Mouse (Mus musculus): ENCODE measurements around the gene Dgki.

Dgki gene

DNA sequence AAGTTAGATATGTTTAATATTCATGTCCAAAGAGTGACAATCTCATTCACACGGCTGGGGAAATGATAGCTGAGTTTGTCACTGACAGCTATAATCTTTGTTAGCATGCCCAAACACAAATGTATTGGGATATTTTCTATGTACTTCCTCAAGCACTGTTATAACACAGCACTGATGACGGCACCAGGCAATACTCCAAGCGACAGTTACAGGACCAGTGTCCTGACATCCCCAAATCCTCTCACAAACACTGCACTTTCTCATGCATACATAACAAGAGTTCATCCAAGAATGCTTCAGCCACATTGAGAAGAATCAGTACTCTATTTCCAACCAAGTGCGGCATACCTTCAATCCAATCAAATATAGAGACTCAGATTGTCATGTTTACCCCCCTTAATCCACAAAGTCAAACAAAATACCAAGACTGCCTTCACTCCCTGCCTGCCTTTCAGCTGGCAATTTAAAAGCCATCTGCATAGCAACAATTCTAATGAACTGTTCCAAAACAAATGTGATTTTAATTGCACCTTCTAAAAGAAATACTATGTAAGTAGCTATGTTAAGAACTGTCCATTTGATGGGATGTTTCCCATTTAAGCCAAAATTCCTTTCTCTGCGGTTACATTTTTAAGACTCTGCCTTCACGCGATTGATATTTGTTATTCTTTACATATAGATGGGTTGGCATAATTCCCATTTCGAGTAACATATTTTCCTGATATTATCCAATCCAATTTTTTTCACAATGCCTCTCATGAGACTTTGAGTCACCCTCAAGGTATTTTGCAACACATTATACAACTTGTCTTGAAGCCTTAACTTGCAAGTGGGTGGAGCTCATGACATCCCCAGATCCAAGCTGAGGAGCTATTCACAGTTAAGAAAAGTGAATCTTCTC is 273.4 kb downstream of the Dgki start:
- peak; percentile 57 for DNase-seq (ENCODE audit: low read depth, low spot score)

DNA sequence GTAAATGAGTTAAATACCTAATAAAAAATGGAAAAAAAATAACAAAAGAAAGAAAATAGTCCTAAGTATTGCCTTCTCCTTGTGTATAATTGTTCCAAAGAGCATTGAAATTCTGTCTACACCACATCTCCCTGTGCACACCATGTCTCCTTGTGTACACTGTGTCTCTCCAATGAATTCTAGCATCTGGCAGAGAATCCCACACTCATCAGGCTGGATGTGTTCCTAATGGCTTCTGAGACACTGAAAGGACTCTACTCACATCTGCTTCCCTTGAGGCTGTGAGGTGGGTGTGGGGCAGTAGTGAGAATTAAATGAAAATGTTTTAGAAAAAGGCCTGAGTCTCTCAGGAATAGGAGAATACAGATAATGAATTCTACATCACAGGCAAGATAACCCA is 283.9 kb downstream of the Dgki start:
- DNase-seq (ENCODE audit: low read depth, low spot score) = peak; percentile 47

DNA sequence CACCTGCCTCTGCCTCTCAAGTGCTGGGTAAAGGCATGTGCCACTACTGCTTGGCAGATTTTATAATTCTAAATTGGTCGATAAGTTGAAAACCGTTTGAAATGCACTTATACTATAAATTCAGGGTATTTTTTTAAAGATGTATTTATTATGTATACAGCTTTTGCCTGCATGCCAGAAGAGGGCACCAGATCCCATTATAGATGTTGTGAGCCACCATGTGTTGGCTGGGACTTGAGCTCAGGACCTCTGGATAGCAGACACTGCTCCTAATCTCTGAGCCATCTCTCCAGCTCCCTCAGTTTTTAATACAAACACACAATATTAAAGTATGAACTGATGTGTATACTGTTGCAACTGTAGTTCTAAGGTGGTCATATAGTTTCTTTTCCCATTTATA is 288.4 kb downstream of the Dgki start:
- peak; percentile 31 for DNase-seq (ENCODE audit: low read depth, low spot score)

DNA sequence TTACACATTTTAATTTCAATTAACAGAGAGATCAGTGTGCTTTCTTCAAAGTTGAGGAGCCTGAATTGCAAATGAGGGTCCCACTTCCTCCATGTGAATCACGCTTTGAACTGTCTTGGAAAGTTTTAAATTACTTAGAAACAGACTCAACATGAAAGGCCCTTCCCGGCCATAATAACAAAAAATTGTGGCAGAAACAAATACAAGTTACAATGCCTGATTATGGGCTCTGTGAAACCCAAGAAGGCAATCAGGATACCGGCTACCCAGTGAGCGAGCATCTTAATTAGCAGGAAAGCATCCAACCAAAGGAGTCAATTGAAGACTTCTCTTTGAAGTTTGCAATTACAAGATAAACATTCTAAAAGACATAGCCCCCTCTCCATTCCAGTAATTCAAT is 292.4 kb downstream of the Dgki start:
- DNase-seq (ENCODE audit: low read depth, low spot score) = no peak

DNA sequence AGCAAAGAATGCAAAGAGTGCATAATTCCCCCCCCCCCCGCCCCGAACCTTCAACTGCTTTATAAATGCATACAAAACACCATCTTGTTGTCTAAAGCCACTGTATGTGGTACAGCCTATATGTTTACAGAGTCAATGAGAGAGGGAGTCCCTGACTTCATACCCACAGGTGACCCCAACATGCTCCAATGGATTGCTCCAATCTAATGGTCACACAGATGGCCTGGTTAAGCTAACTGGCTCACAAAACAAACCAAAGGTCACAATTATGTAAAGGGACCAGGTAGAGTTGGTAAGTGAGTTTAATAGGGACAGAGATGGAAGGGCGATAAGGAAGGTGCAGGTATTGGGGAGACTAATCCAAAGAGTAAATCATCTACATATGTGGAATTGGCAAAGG is 295.1 kb downstream of the Dgki start:
- DNase-seq (ENCODE audit: low read depth, low spot score) = no peak

DNA sequence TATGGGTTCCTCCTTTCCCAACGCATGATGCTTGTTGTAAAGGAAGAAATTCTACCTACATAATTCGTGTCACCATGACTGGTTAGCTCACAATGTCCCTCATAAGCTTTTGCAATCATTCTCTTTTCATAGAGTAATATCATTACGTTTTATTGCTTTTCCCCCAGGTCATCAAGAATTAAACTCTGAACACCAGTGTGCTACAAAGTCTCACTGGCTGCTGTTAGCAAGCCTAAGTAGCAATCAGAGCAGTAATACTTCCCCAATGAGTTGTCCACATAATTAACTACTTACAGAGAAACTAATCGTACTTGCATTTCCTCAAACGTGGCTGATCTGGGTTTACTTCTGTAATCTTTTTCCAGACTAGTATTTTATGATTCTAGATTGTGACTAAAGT is 296.7 kb downstream of the Dgki start:
- DNase-seq (ENCODE audit: low read depth, low spot score) = no peak

DNA sequence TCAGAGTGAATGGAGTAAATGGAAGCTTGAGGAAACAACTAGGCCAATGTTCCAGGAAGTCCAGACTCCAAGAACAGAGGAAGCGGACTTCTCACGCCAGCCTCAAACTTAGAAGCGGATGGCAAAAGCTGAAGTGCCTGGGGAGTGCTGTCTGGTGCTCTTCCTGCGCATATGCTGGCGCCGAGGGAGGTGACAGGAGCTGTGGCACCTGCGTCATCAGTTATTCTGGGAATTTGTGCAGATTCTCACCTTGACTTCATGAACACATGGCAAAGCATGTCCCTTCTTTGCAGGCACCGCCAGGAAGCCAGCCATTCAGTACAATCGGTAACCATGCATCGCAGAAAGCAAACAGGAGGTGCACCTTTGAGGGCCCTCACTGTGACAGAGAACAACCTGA is 301.0 kb downstream of the Dgki start:
- DNase-seq (ENCODE audit: low read depth, low spot score) = peak; percentile 88

DNA sequence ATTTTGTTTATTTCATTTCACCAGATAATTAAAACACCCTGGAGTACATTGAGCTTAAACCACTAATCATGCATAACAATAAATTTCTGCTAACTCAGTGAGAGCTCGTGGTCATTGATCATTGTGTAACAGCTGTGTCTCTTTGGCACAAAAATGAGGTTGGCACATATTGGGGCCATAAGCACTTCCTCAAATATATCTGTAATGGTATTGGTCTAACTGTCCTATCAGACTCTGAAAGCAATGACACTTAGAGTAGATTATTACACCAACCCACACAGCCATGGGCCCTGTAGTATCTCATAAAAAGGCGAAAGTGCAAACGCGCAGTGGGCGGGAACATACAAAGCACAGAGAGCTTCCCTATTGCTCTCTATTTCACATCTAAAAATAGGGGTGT is 305.7 kb downstream of the Dgki start:
- DNase-seq (ENCODE audit: low read depth, low spot score) = no peak

DNA sequence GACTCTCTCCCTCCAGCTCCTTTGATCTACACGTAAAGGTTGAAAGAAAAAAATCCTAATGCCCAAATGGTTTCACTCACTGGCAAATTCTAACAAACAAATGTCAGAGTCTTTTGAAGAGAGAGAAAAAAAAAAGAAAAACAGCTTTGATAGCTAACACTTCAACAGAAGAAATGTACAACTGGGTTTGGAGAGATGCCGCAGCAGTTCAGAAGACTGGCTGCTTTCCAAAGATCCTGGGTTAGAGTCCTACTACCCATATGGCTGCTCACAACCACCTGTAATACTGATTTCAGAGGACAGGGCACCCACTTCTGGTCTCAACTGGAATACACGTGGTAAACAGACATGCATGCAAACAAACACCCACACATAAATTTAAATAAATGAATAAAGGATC is 309.8 kb downstream of the Dgki start:
- DNase-seq (ENCODE audit: low read depth, low spot score) = peak; percentile 39

DNA sequence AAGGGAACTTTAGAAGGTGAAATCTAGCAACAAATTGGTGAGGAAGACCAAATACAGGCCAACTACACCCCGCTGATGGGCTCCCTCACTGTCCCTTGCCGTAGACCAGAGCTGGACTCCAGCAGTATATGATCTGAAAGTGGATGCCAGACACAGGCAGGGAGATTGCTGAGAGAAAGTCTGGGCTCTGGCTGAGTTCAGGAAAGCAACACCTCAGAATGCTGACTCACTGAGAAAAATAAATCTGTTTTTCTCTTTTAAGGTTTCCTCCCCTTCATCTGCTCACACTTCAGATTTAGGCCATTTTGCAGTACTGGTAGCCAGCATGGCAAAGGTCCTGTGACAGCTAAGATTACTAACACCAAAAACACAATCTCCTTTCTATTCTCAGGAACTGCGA is 311.2 kb downstream of the Dgki start:
- DNase-seq (ENCODE audit: low read depth, low spot score) = peak; percentile 65

DNA sequence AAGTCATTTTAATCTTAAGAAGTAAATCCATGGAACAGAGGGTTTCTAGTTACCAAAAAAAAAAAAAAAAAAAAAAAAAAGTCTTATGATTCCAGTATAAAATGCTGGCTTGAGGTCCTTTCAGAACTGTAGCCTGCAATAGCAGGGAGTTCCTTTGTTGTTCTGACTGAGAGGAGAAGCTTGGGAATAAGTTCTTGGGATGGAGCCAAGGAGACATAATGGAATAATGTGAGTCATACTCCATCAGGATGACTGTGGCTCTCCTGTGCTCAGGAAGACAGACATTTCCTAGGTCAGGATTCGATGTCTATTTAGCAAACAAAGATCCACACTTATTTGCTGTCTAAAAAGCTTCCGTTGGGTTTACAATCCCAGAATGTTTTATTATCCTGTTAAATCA is 318.3 kb downstream of the Dgki start:
- DNase-seq (ENCODE audit: low read depth, low spot score) = peak; percentile 96

DNA sequence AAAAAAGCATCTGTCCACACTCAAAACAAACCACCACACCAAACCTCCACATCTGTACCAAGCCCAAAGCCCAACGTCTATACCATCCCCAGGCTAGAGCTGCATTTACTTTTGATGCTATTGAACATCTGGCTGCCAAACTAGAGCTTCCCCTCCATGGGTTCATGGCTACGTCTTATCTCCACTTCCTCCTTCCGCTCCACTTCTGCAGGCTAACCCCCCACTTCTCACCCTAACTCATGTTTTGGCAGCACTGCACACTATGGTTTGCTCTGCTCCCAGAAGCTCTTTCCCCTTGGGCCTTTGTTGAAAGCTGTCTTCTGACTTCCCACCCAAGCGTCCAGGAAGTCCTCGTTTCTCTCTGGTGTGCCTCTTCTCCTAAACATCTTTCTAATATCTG is 319.5 kb downstream of the Dgki start:
- DNase-seq (ENCODE audit: low read depth, low spot score) = no peak

DNA sequence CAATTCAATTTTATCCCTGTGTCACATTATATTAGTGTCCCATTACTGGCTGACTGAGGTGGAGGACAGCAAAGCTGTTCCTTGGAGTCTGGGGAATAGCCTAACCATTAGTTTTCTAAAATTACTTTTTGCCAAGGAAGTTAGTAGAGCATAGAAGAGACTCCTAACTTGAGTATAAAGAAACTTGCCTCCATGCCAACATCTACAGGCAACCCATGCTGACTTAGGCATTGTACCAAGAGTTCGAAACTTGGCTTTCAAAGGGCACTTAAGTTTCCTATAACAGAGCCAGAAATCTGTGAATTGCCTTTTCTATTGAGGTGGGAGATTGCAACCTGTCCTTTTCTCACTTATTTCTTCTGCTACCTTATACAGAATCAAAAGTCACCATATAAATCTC is 321.8 kb downstream of the Dgki start:
- DNase-seq (ENCODE audit: low read depth, low spot score) = no peak

DNA sequence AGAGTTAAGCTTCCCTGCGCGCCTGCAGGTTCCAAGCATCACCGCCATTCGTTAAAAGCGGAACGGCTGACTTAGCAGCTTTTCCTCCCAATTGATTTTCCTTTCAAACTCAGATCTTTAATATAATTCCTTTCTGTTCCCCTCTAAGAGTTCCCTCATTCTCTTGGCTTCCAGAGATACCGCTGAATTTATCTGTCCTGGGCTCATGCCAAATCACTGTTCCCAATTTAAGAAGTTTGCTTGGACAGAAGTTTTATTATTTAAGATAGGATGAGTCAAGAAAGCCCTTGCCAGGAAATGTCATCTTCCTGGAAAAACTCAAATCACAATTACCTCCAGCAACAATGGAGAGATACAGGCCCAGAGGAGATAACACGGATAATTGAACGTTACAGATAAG is 326.9 kb downstream of the Dgki start:
- peak; percentile 58 for DNase-seq (ENCODE audit: low read depth, low spot score)

DNA sequence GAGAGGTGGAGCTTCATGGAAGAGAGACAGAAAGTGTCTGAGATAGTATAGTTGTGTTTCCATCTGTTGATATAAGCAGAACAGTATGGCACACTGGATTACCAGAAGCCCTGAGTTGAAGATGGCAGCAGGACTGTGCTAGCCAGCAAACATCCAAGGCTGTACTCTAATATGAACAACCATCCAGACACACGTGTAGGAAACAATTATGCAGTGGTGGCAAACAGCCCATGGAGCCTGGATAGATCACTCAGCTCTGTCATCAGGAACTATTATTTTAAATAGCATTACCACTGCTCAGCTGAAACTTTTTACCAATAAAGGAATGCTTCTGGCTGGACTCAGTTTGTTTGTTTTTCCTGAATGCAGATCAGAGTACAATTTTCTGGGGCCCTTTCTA is 327.5 kb downstream of the Dgki start:
- no peak for DNase-seq (ENCODE audit: low read depth, low spot score)

DNA sequence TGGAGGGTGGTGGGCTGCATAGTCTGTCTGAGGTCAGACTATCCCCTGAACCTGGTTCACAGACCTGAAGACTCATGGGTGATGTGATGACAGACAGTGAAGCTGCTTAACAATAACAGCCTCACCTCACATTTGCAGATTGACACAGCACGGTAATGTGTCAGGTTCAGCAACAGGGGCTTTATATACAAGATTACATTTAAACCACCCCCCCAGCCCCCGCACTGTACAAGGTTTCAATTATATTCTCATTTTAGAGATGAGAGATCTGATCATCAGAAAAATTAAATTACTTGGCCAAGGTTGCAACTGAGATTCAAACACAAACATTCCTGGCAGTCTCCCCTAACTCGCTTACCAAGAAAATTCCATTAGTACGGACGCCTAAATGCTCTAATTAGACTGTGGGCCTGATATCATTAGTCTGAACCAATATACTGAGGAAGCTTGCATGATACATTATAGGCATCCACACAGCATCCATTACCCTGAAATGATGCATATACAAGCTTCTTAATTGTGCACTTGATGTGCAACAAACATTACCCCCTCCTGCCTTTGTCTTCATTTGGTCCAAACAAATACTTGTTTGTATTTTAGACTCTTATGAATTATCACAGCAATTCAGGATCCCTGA is 330.6 kb downstream of the Dgki start:
- DNase-seq (ENCODE audit: low read depth, low spot score) = no peak

DNA sequence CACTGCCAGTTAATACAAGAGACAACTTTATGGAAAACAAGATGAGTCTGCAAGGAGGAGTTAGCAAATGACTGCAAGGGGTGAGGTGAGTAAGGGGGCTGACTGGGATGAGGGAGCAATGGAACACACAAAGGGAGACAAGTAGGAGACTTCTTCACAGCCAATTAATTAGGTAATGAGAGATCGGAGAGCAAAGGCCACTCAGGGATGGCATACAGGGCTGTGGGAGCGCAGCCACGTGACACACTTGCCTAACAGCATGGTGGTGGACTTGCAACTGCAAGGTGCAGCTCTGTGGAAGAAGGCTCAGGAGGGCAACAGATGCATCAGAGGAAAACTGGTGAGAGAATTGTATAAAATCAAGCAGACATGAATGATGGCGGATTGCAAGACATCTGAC is 339.3 kb downstream of the Dgki start:
- DNase-seq (ENCODE audit: low read depth, low spot score) = no peak

DNA sequence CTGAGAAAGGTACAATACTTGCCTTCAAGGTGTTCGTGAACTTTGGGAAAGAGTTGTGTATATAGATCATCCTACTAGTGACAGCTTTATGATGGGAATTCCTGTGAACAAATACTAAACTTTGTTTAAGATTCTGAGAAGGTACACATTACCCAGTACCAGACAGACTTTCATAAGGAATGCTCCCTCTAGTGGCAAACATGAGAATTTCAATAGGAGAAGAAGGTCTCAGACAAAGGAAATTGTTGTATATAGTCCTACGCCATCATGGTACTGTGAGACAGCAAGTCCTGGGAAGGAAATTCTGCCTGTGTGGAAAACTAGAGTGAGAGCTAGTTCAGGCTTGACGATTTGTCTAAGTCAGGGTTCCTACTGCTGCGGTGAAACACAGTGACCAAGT is 344.7 kb downstream of the Dgki start:
- DNase-seq (ENCODE audit: low read depth, low spot score) = peak; percentile 45

DNA sequence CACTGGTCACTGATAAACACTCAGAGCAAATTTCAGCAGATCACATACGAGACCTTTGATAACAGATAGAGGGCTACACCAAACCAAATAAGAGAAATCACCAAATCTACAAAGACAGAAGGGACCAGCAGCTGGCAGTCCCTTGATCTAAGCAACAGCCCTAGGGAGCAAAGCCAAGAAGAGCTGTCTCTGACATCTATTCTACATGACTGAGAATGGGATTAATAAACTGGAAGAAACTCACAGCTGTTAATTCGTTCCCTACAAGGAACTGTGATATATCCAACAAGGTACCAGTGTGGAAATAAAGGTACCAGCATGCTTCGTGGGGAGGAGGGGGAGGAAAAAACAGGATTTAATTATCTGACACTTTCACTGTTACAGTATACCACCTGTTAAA is 349.3 kb downstream of the Dgki start:
- DNase-seq (ENCODE audit: low read depth, low spot score) = peak; percentile 26

DNA sequence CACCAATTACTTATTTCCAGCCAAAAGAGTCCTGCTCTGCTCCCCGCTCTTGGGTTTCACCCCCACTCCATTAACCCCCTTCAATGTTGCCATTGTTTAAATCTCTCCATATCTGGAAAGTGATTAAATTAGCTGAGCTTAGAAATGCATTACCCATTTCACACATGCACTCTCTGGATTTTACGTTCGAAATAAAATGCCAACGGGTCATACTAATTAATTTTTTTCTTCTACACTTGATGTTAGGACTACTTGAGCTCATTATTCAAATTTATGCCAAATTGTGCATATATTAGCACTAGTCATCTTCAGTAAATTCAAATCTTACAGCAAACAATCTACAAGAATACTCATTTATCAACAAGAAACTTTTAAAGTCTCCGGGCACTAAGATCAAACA is 352.1 kb downstream of the Dgki start:
- no peak for DNase-seq (ENCODE audit: low read depth, low spot score)

DNA sequence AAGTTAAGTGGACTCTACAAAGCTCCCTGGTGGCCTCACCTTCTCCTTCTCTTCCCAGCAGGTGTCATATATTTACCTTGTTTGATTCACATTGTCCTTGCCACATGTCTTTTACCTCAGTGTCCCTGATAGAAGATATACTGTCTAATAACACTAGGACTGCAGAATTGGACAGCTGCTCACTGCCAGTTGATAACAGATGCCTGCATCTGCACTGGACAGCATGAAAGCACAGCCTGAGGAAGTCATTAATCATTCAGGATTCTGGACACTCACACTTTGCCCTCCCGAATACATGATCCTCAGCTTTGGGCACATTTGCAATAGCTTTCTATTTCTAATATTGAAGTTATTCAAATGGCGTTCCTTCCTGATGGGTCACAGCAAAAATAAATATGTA is 362.5 kb downstream of the Dgki start:
- no peak for DNase-seq (ENCODE audit: low read depth, low spot score)

DNA sequence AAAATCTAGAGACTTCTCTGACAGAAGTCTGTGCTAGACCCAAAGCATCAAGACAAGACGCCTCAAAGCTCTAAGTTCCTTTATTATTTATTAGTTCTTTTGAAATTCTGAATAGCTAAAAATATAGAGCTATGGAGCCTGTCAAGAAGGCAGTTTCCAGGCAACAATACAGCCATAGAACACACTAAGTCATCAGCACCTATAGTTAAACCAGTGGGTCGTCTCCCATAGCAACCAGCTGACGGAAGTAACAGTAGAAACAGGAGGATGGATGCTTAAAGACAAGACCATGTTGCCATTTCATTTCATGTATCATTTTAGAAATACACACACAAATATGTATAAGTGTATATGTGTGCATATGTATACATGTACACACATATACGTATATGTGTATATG is 363.2 kb downstream of the Dgki start:
- DNase-seq (ENCODE audit: low read depth, low spot score) = peak; percentile 53

DNA sequence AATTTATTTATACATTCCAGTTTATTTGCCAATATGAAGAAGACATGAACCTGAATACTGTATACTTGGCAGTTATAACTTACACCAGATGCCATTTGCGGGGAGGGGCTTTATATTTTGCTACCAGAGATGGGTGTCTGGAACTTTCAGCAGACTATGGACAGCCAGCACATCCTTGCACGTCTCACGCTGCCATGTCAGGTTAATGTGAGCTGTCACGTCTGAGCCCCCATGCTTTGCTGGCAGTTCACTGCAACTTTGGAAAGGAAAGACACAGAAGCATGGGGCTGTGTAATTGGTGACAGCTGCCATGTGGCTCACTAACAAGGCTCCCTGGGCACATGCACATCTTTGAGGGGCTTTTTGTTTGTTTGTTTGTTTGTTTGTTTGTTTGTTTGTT is 368.5 kb downstream of the Dgki start:
- DNase-seq (ENCODE audit: low read depth, low spot score) = no peak
